Mouse (Mus musculus) adrenal gland, postnatal 14 days (tissue): Measurements from ENCODE around the gene Pgp. TPM values are rescaled to one million over a fixed set of nuclear protein-coding genes. Genes with fewer than 3 reads are reported as not detected.

Experiments
- DNase-seq: peaks from one replicate; pipeline ENCODE4 v3.0.0; 2021; ENCODE audit warnings: mixed read lengths
- total RNA-seq: library from RNA; stranded (reverse); gene quantifications from 2 replicates; pipeline ENCODE4 v1.2.3, GENCODE M21; 2021

The Pgp gene
- total RNA-seq, 1 experiment from 2014 or later: 55.8 TPM

- DNase-seq: no peak
Measured at GRCm38 (mm10) chr17:24520450-24520849, 50.3 kb downstream of the Pgp start.

Other genes starting within 250 kb of the Pgp start
- gene Tedc2, start 249.5 kb upstream of the Pgp start, total RNA-seq: 9.2 and 14.0 TPM in 2 replicates
- gene Ccnf, start 218.9 kb upstream of the Pgp start, total RNA-seq: 12.0 and 12.8 TPM in 2 replicates
- 0.11 TPM in 1 of 2 replicates, not detected in the other for gene Abca17, start 119.3 kb upstream of the Pgp start, total RNA-seq
- gene Abca3, start 118.4 kb upstream of the Pgp start, total RNA-seq: 24.4 and 25.2 TPM in 2 replicates
- 78.8 and 84.9 TPM in 2 replicates for gene Rnps1, start 55.8 kb upstream of the Pgp start, total RNA-seq
- 505 and 573 TPM in 2 replicates for gene Eci1, start 43.8 kb upstream of the Pgp start, total RNA-seq
- gene Dnase1l2, start 27.3 kb upstream of the Pgp start, total RNA-seq: 1.8 and 2.5 TPM in 2 replicates
- gene E4f1, start 79 bp upstream of the Pgp start, total RNA-seq: 16.2 and 19.4 TPM in 2 replicates
- 0.75 TPM in 1 of 2 replicates, not detected in the other for gene Bricd5, start 3.5 kb downstream of the Pgp start, total RNA-seq
- gene Mlst8, start 8.7 kb downstream of the Pgp start, total RNA-seq: 19.5 and 23.3 TPM in 2 replicates
- 14.8 and 16.1 TPM in 2 replicates for gene Caskin1, start 18.2 kb downstream of the Pgp start, total RNA-seq
- gene Traf7, start 57.5 kb downstream of the Pgp start, total RNA-seq: 85.4 and 101 TPM in 2 replicates
- gene Rab26, start 63.8 kb downstream of the Pgp start, total RNA-seq: 1.1 and 1.8 TPM in 2 replicates
- gene Pkd1, start 79.4 kb downstream of the Pgp start, total RNA-seq: 42.2 and 44.3 TPM in 2 replicates
- gene Tsc2, start 162.2 kb downstream of the Pgp start, total RNA-seq: 100 and 110 TPM in 2 replicates
- gene Nthl1, start 162.3 kb downstream of the Pgp start, total RNA-seq: 7.2 and 7.7 TPM in 2 replicates
- 90.2 and 99.1 TPM in 2 replicates for gene Slc9a3r2, start 179.9 kb downstream of the Pgp start, total RNA-seq
- gene Npw, start 188.1 kb downstream of the Pgp start, total RNA-seq: not detected in 2 replicates
- 44.5 and 47.4 TPM in 2 replicates for gene Zfp598, start 199.3 kb downstream of the Pgp start, total RNA-seq
- 1.8 and 5.7 TPM in 2 replicates for gene Syngr3, start 219.6 kb downstream of the Pgp start, total RNA-seq
- 36.0 and 39.3 TPM in 2 replicates for gene Gfer, start 225.8 kb downstream of the Pgp start, total RNA-seq
- gene Noxo1, start 225.8 kb downstream of the Pgp start, total RNA-seq: 3.6 and 5.7 TPM in 2 replicates
- 35.8 and 41.2 TPM in 2 replicates for gene Tbl3, start 237.3 kb downstream of the Pgp start, total RNA-seq
- gene Rnf151, start 247.7 kb downstream of the Pgp start, total RNA-seq: not detected in 2 replicates
- gene Rps2, start 247.7 kb downstream of the Pgp start, total RNA-seq: 702 and 762 TPM in 2 replicates